35 mouse cellular contexts compared by ENCODE assay signal in genomic region chr5:75663768-75664167, GRCm38 (mm10).
"Had no signal": no experiment of that assay in that cellular context is flagged by ENCODE, and none has a peak within 500 bp of the region (broad histone marks: within the 10 kb centered on the region; RNA-seq: fewer than 3 reads in every experiment).

No protein-coding gene starts in this region.

- H3K27me3 ChIP-seq: heart, embryonic 12.5 days; heart, embryonic 13.5 days; heart, embryonic 15.5 days; hindbrain, embryonic 12.5 days; hindbrain, embryonic 13.5 days; hindbrain, embryonic 15.5 days; intestine, embryonic 15.5 days; kidney, embryonic 15.5 days had no signal

- H3K4me3 ChIP-seq: heart, embryonic 10.5 days; heart, embryonic 12.5 days; heart, embryonic 13.5 days; heart, embryonic 15.5 days; hindbrain, embryonic 10.5 days; hindbrain, embryonic 12.5 days; hindbrain, embryonic 13.5 days; hindbrain, embryonic 15.5 days; intestine, embryonic 15.5 days; kidney, embryonic 15.5 days; layer of hippocampus, adult 2 months had no signal

- DNase-seq: heart, postnatal 10 days; heart, postnatal 14 days; heart, postnatal 36 days; heart, postnatal 4 days; kidney, adult 11 months; kidney, adult 18-20 months; kidney, adult 2 months; kidney, adult 8-10 months; kidney, adult 9 months; kidney, postnatal 10 days; kidney, postnatal 14 days; kidney, postnatal 25 days; kidney, postnatal 36 days; kidney, postnatal 4 days; layer of hippocampus, adult 9-11 months; layer of hippocampus, postnatal 36 days had no signal

- H3K36me3 ChIP-seq: heart, embryonic 10.5 days; heart, embryonic 12.5 days; heart, embryonic 13.5 days; heart, embryonic 15.5 days; hindbrain, embryonic 10.5 days; hindbrain, embryonic 12.5 days; hindbrain, embryonic 13.5 days; hindbrain, embryonic 15.5 days; intestine, embryonic 15.5 days; kidney, embryonic 15.5 days had no signal

- ATAC-seq: hindbrain, embryonic 16.5 days; hindbrain, postnatal 0 days; inflammation-experienced regulatory T-cells, adult 6 months; intestine, embryonic 15.5 days; intestine, embryonic 16.5 days; intestine, postnatal 0 days had no signal

- H3K27ac ChIP-seq: heart, embryonic 10.5 days; heart, embryonic 13.5 days; heart, embryonic 15.5 days; hindbrain, embryonic 10.5 days; hindbrain, embryonic 12.5 days; hindbrain, embryonic 13.5 days; hindbrain, embryonic 14.5 days; hindbrain, embryonic 15.5 days; hindbrain, postnatal 0 days; intestine, embryonic 15.5 days; kidney, embryonic 15.5 days; kidney, postnatal 0 days; layer of hippocampus, adult 2 months had no signal

- H3K4me2 ChIP-seq: heart, embryonic 11.5 days; heart, embryonic 12.5 days; heart, embryonic 13.5 days; heart, embryonic 15.5 days; hindbrain, embryonic 12.5 days; hindbrain, embryonic 13.5 days; hindbrain, embryonic 14.5 days; hindbrain, embryonic 15.5 days; intestine, embryonic 15.5 days; kidney, embryonic 15.5 days had no signal

- H3K9me3 ChIP-seq: heart, embryonic 10.5 days; heart, embryonic 13.5 days; heart, embryonic 15.5 days; hindbrain, embryonic 13.5 days; hindbrain, embryonic 15.5 days; intestine, embryonic 15.5 days; kidney, embryonic 15.5 days had no signal

- H3K9ac ChIP-seq: heart, embryonic 12.5 days; heart, embryonic 13.5 days; heart, embryonic 15.5 days; hindbrain, embryonic 12.5 days; hindbrain, embryonic 13.5 days; hindbrain, embryonic 14.5 days; hindbrain, embryonic 15.5 days; intestine, embryonic 15.5 days; kidney, embryonic 15.5 days had no signal

- H3K4me1 ChIP-seq: heart, embryonic 10.5 days; heart, embryonic 12.5 days; heart, embryonic 13.5 days; heart, embryonic 15.5 days; hindbrain, embryonic 12.5 days; hindbrain, embryonic 15.5 days; intestine, embryonic 15.5 days; kidney, embryonic 15.5 days had no signal
